Mouse (Mus musculus) midbrain, embryonic 14.5 days (tissue): Measurements from ENCODE around the gene Xrra1. TPM values are rescaled to one million over a fixed set of nuclear protein-coding genes. Genes with fewer than 3 reads are reported as not detected.
A peak's percentile ranks its signal among the peaks of the same experiment; 100 is the strongest.

ENCODE experiments used
- ATAC-seq: fragments of 200-750 bp; cut with Nextera tagmentation; 2 replicates; pipeline ENCODE4 v1.8.0; 2017; ENCODE audit warnings: moderate number of reproducible peaks, moderate library complexity; ENCODE audit not compliant: low FRiP score, low TSS enrichment
- DNase-seq: peaks from one replicate; pipeline ENCODE4 v3.0.0-alpha.2; 2015
- H3K27ac ChIP-seq: fragments of 300-500 bp; sonication (generic); replicated peaks from 2 replicates; pipeline ENCODE4 v1.5.1; 2014; ENCODE audit warnings: mild to moderate bottlenecking, low read depth, low read length, moderate library complexity
- H3K27me3 ChIP-seq: fragments of 300-500 bp; sonication (generic); 2 replicates; pipeline ENCODE4 v1.6.1; 2014; ENCODE audit warnings: low read length, control low read depth, mixed read lengths; ENCODE audit not compliant: control insufficient read depth, insufficient read depth
- H3K36me3 ChIP-seq: fragments of 300-500 bp; sonication (generic); 2 replicates; pipeline ENCODE4 v1.6.1; 2014; ENCODE audit warnings: low read length, control low read depth; ENCODE audit not compliant: control insufficient read depth, insufficient read depth
- H3K4me1 ChIP-seq: fragments of 300-500 bp; sonication (generic); 2 replicates; pipeline ENCODE4 v1.6.1; 2014; ENCODE audit warnings: mild to moderate bottlenecking, antibody characterized with exemption, low read length, control low read depth; ENCODE audit not compliant: control insufficient read depth, insufficient read depth
- H3K4me2 ChIP-seq: fragments of 300-500 bp; sonication (generic); 2 replicates; pipeline ENCODE4 v1.6.1; 2014; ENCODE audit warnings: mild to moderate bottlenecking, low read length, moderate library complexity
- H3K4me3 ChIP-seq: fragments of 300-500 bp; sonication (generic); replicated peaks from 2 replicates; pipeline ENCODE4 v1.5.1; 2014; ENCODE audit warnings: low read depth, low read length
- H3K9ac ChIP-seq: fragments of 300-500 bp; sonication (generic); replicated peaks from 2 replicates; pipeline ENCODE4 v1.6.1; 2014; ENCODE audit warnings: mild to moderate bottlenecking, low read length, moderate library complexity
- H3K9me3 ChIP-seq: fragments of 300-500 bp; sonication (generic); 2 replicates; pipeline ENCODE4 v1.6.1; 2016; ENCODE audit warnings: low read length, control low read depth, mixed read lengths; ENCODE audit not compliant: control insufficient read depth
- WGBS: fragments of 180-500 bp; shearing (Covaris S2); extraction: QIAGEN DNeasy Blood & Tissue Kit; methylation state at CpG from one replicate; pipeline ENCODE4 v1.1.7; 2014; 5-methylcytosine and 5-hydroxymethylcytosine counted together
- polyA plus RNA-seq: library from polyadenylated mRNA; unstranded; fragments of >200 nt; fragmentation: Nextera tagmentation; extraction: Ambion mirVana; gene quantifications from 2 replicates; pipeline ENCODE4 v1.2.1, GENCODE M21; 2014

The Xrra1 gene
- polyA plus RNA-seq, 1 experiment from 2014 or later, result 1.2 TPM

DNA sequence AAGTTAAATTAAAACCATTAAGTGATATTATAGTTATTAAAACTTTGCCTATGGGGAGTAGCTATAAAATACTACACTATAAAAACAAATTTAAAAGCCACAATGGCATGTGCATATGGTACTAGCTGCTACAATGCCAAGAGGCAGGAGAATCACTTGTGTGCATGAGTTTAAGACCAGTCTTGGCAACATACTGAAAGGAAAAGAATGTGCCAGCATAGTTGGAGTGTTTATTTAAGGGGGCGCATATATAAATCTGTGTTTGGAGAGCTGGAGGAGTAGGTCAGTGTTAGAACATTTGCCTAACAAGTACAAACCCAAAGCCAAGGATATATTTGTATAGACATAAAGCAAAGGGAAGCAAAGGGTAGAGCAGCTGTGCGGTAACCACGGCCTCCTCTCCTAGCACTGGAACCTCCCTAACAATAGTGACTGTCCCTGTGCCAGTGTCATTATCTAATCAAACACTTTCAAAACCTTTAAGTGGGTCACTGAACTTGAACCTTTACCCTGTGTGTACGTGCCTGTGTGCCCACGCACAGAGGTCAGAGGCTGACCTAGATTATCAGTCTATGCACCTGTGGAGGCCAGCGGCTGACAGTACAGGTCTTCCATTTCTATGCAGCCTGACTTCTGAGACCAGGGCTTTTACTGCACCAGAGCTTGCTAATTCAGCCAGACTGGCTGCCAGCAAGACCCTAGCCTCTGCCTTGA, 21.4 kb upstream of the Xrra1 start:
- Histone ChIP-seq H3K9ac (no peak overlapping the region), H3K4me1 (no peaks in the 10 kb centered on the region), H3K27ac (no peak overlapping the region), H3K4me3 (no peak overlapping the region), H3K36me3 (peaks cover 59% of the 10 kb centered on the region), H3K9me3 (no peaks in the 10 kb centered on the region), H3K27me3 (no peaks in the 10 kb centered on the region), H3K4me2 (no peak overlapping the region)
- DNase-seq (no peak), ATAC-seq (no peak)
- WGBS, result 89% methylated on average over 6 of the region's 6 CpGs

DNA sequence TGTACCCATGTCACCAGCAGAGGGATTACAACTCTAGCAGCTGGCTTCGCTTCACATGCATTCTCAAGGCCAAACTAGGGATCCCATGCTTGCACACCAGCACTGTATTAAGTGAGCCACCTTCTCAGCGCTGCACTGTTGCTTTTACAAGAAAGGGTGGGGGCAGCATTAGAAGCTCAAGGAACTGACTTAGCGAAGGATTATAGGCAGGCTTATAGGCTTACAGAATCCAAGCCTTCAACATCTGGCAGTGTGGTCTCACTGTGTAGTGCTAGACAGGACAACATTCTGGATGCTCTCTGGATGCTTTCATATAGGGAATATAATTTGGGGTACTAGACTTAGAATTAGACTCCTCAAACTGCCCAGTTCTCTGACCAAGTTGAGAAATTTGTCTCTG, 20.7 kb upstream of the Xrra1 start:
- WGBS, result 89% methylated on average over 3 of the region's 3 CpGs
- Histone ChIP-seq H3K9me3 (no peaks in the 10 kb centered on the region), H3K27ac (no peak overlapping the region), H3K4me1 (no peaks in the 10 kb centered on the region), H3K9ac (no peak overlapping the region), H3K36me3 (peaks cover 67% of the 10 kb centered on the region), H3K4me3 (no peak overlapping the region), H3K4me2 (no peak overlapping the region), H3K27me3 (no peaks in the 10 kb centered on the region)
- DNase-seq, result no peak
- no peak for ATAC-seq

DNA sequence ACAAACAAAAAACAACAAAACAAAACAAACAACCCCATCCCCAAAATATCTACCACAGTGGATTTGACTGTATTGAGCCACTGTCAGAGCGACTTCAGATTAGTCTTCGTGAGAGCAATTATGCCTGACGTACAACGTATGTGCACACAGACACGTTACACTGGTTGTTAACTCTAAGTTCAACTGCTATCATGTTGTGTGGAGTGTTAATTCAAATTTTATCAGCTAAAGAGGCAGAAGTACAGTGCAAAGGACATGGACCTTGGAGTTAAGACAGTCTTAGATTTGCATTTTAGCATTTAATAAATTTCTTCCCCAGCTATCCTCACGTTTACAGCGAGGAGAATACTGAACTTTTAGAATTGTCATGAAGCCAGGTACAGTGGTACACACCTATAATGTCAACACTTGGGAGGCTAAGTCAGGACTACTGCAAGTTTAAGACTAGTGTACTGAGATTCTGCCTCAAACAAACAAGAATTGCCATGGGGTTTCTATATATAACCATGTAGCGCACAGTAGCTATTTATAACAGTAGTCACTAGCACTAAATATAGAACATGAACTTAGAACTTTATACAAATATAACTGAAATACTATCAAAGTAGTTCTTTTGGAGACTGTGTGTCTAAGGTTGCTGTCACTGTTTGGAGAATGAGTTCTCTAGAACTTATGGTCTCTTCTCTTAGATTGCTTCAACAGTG, 13.2 kb upstream of the Xrra1 start:
- H3K4me2 ChIP-seq, result no peak overlapping the region
- H3K4me3 ChIP-seq, result no peak overlapping the region
- H3K4me1 ChIP-seq, result no peaks in the 10 kb centered on the region
- ATAC-seq (no peak), DNase-seq (no peak)
- no peak overlapping the region for H3K27ac ChIP-seq
- peaks cover 80% of the 10 kb centered on the region for H3K36me3 ChIP-seq
- H3K27me3 ChIP-seq, result no peaks in the 10 kb centered on the region
- H3K9me3 ChIP-seq, result no peaks in the 10 kb centered on the region
- 98% methylated on average over 8 of the region's 8 CpGs for WGBS
- no peak overlapping the region for H3K9ac ChIP-seq

DNA sequence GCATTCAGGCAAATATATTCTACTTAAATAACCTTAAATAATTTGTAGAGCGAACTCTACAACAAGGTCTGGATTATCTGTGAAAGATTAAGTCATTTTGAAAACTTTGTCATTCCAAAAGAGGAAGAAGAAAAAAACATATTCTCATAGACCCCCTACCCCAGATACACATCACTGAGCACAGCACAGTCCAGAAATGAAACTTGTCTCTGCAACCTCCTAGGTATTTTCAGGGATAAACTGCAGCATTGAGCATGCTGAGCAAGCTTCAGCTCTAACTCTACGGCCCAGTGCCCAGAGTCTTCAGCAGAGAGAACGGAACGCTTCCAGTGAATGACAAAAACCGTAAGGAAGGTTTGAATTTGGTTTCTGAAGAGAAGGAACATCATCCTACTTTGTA, 8.4 kb upstream of the Xrra1 start:
- no peak for ATAC-seq

GRCm38 (mm10) chr7:99851121-99851520, 7.8 kb upstream of the Xrra1 start:
- no peak overlapping the region for H3K4me3 ChIP-seq
- 48% methylated on average over 1 of the region's 1 CpGs for WGBS
- H3K9ac ChIP-seq, result no peak overlapping the region
- 0 out of 2 replicates have a peak overlapping the region, but pooled peaks have one; percentile 21 for H3K27ac ChIP-seq
- H3K36me3 ChIP-seq, result peaks cover 41% of the 10 kb centered on the region
- H3K4me2 ChIP-seq, result no peak overlapping the region
- ATAC-seq (no peak), DNase-seq (no peak)
- H3K27me3 ChIP-seq, result no peaks in the 10 kb centered on the region
- no peaks in the 10 kb centered on the region for H3K9me3 ChIP-seq
- H3K4me1 ChIP-seq, result peaks cover under 1% of the 10 kb centered on the region

More for the DNA sequence above, 8.4 kb upstream of the Xrra1 start:
- Histone ChIP-seq H3K9ac (no peak overlapping the region), H3K36me3 (peaks cover 46% of the 10 kb centered on the region), H3K4me2 (no peak overlapping the region), H3K4me1 (no peaks in the 10 kb centered on the region; the same call in 1 of the 2 replicates), H3K27me3 (no peaks in the 10 kb centered on the region), H3K4me3 (no peak overlapping the region), H3K27ac (0 out of 2 replicates have a peak overlapping the region, but pooled peaks have one; percentile 27), H3K9me3 (no peaks in the 10 kb centered on the region)
- no peak for DNase-seq
- WGBS, result 54% methylated on average over 5 of the region's 5 CpGs

GRCm38 (mm10) chr7:99851618-99852017, 7.3 kb upstream of the Xrra1 start:
- ATAC-seq (no peak), DNase-seq (no peak)
- Histone ChIP-seq H3K9me3 (no peaks in the 10 kb centered on the region), H3K27me3 (no peaks in the 10 kb centered on the region), H3K27ac (0 out of 2 replicates have a peak overlapping the region, but pooled peaks have one; percentile 21), H3K4me1 (peaks cover 2% of the 10 kb centered on the region), H3K4me3 (no peak overlapping the region), H3K4me2 (no peak overlapping the region), H3K36me3 (peaks cover 39% of the 10 kb centered on the region), H3K9ac (no peak overlapping the region)
- WGBS, result 88% methylated on average over 6 of the region's 6 CpGs

- no peak overlapping the region for H3K9ac ChIP-seq
- peaks cover 23% of the 10 kb centered on the region for H3K36me3 ChIP-seq
- no peak for DNase-seq
- no peak overlapping the region for H3K4me2 ChIP-seq
- H3K4me3 ChIP-seq, result no peak overlapping the region
- H3K27ac ChIP-seq, result no peak overlapping the region
- peaks cover 11% of the 10 kb centered on the region for H3K4me1 ChIP-seq
- H3K27me3 ChIP-seq, result no peaks in the 10 kb centered on the region
- no peak for ATAC-seq
- WGBS, result 90% methylated on average over 7 of the region's 7 CpGs
- no peaks in the 10 kb centered on the region for H3K9me3 ChIP-seq
Measured at GRCm38 (mm10) chr7:99853350-99853749, 5.6 kb upstream of the Xrra1 start.

GRCm38 (mm10) chr7:99854311-99854710, 4.6 kb upstream of the Xrra1 start:
- H3K9ac ChIP-seq, result no peak overlapping the region
- H3K4me2 ChIP-seq, result no peak overlapping the region
- ATAC-seq (no peak), DNase-seq (no peak)
- H3K9me3 ChIP-seq, result no peaks in the 10 kb centered on the region
- H3K27me3 ChIP-seq, result no peaks in the 10 kb centered on the region
- H3K36me3 ChIP-seq, result peaks cover 16% of the 10 kb centered on the region; the same call in 1 of the 2 replicates
- H3K4me1 ChIP-seq, result peaks cover 11% of the 10 kb centered on the region
- no peak overlapping the region for H3K4me3 ChIP-seq
- H3K27ac ChIP-seq, result no peak overlapping the region
- 94% methylated on average over 4 of the region's 4 CpGs for WGBS
